Mouse (Mus musculus) bone marrow, adult 2 months (tissue): Measurements from ENCODE around the gene Usp36. TPM values are rescaled to one million over a fixed set of nuclear protein-coding genes. Genes with fewer than 3 reads are reported as not detected.

Source experiments
- H3K27ac ChIP-seq: fragments of 200-500 bp; 2 replicates; pipeline ENCODE4 v1.5.1; 2012; ENCODE audit warnings: low read depth, mild to moderate bottlenecking, control low read depth, inconsistent platforms, low read length; ENCODE audit not compliant: control insufficient read depth, poor library complexity, insufficient read depth
- H3K4me1 ChIP-seq: fragments of 200-500 bp; 2 replicates; pipeline ENCODE4 v1.6.1; 2011; ENCODE audit warnings: low read length; ENCODE audit not compliant: control insufficient read depth, insufficient read depth
- H3K4me3 ChIP-seq: fragments of 200-500 bp; replicated peaks from 2 replicates; pipeline ENCODE3; 2011; ENCODE audit warnings: mild to moderate bottlenecking, low read depth, low read length, control low read depth; ENCODE audit not compliant: control insufficient read depth
- CTCF ChIP-seq: fragments of 200-500 bp; IDR thresholded peaks from 2 replicates; pipeline ENCODE4 v1.5.1; 2011; ENCODE audit warnings: low read length, control low read depth; ENCODE audit not compliant: control insufficient read depth, insufficient read depth
- POLR2A ChIP-seq: fragments of 200-500 bp; IDR thresholded peaks from 2 replicates; pipeline ENCODE4 v1.6.1; 2011; ENCODE audit warnings: low read depth, mild to moderate bottlenecking, control low read depth, low read length, borderline replicate concordance; ENCODE audit not compliant: control insufficient read depth
- WGBS: fragments of 180-500 bp; shearing (Covaris S2); methylation state at CpG from one replicate; pipeline ENCODE4 v1.1.7; 2018; 5-methylcytosine and 5-hydroxymethylcytosine counted together
- polyA plus RNA-seq: library from polyadenylated mRNA; stranded (reverse); fragments of >200 nt; gene quantifications from 2 replicates; pipeline ENCODE4 v1.2.4, GENCODE M21; 2011; ENCODE audit warnings: low replicate concordance; ENCODE audit not compliant: missing spikeins, insufficient read depth, insufficient read length

Usp36 gene
- polyA plus RNA-seq, 1 experiment = 18.5 TPM

DNA sequence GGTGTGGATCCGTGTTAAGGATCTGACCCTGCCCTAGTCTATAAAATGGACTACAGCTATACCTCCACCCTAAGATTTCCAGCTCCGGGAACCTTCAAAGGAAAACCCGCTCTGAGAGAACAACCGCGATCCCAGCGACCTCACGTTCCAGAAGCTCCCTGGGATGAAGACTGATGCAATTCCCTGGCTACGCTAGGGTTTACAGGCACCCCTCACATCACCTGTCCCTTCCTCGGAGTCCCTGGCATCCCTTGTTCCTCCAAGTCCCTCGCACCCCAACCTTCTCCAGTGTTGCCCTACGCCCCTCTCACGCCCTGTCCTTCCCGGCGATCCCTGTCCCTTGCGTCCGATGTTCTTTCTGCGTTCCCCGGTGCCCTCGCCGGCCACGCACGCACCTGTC lies 482 bp downstream of the Usp36 start:
- H3K4me1 ChIP-seq = peaks cover 2% of the 10 kb centered on the region; the same call in 1 of the 2 replicates
- H3K4me3 ChIP-seq = peak overlapping the region; percentile 76
- peak overlapping the region; percentile 46; the same call in 1 of the 2 replicates for H3K27ac ChIP-seq
- TF ChIP-seq POLR2A (no peak), CTCF (no peak)
- WGBS = under 1% methylated on average over 22 of the region's 22 CpGs

DNA sequence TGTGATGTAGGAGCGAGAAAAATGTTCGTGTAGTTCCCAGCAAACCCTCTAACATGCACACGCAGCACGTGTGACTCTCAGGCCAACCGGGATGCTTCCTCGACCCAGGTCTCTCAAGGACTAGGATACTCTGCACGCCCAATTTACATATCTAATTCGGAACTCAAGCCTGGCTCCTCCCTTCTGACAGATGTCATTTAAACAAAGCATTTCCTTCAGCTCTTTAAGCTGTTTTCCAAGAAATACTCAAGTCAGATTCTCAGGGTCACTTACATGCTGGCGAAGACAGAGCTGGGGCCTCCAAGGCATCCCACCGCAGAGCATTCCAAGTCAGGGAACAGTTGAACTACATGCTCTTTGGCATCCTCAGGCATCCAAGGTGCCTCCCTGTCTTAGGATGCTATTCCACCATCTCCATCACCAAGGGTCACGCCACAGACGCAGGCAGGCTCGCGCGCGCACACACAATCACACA lies 970 bp downstream of the Usp36 start:
- Histone ChIP-seq H3K27ac (no peak overlapping the region), H3K4me3 (peak overlapping the region; percentile 76), H3K4me1 (peaks cover 2% of the 10 kb centered on the region; the same call in 1 of the 2 replicates)
- 2% methylated on average over 16 of the region's 16 CpGs for WGBS
- no peak for TF ChIP-seq CTCF
- no peak for TF ChIP-seq POLR2A

DNA sequence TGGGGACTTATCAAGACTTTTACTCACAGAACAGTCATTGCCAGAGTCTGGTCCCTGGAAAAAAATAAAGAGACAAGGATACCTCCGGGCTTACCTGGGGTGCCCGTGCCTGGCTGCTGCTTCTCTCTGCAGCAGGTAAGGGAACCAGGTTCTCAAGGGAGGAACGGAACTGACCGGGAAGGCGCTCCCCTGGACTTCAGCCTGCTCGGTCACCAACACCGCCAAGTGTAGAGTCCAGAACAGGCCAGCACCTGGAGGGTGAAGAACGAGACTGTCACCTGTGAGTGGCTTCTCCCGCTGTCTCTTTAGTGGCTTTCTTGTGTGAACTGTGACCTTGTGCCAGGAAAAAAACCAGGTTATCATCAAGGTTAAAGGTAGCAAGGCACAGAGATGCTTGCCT lies 2.5 kb downstream of the Usp36 start:
- 94% methylated on average over 9 of the region's 9 CpGs for WGBS
- TF ChIP-seq POLR2A (no peak), CTCF (no peak)
- H3K27ac ChIP-seq = no peak overlapping the region

DNA sequence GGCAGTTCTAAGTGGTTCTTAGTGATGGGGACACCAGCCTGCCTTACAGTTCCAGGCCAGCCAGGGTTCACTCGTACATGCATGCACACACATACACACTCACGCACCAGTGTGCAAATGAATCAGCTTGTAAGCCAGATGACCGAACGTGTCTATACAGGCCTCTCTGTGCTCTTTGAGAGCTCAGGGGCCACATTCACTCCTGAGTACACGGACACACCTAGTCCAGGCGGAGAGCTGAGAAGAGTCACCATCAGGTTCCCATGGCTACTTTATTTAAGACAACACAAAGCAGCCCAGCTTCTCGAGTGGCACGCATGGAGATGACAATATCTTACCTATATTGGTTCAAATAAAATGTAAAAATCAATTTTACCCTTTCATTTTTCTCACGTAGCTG lies 3.6 kb downstream of the Usp36 start:
- TF ChIP-seq POLR2A = no peak
- no peak for TF ChIP-seq CTCF
- Histone ChIP-seq H3K4me1 (peaks cover 2% of the 10 kb centered on the region; the same call in 1 of the 2 replicates), H3K27ac (no peak overlapping the region), H3K4me3 (no peak overlapping the region)
- WGBS = 88% methylated on average over 9 of the region's 9 CpGs

More for the DNA sequence above, 2.5 kb downstream of the Usp36 start:
- peaks cover 2% of the 10 kb centered on the region; the same call in 1 of the 2 replicates for H3K4me1 ChIP-seq
- no peak overlapping the region for H3K4me3 ChIP-seq

DNA sequence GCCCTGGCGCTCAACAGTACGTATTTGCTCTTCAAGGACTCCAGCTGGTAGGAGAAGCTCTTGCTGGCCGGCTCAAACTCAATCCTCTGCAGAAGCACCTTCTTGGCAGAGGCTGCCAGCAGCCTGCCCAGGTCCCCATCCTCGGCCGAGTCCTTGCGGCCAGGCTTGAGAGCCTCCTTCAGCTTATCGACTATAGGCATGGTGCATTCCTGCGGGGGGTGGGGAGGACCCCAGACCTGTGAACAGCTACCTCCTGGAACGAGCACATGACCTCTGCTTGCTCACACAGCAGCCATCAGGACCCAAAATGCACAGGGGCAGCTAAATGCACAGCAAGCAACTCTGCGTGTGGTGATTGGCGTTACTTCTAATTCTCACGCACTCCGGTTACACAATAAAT lies 4.3 kb downstream of the Usp36 start:
- Histone ChIP-seq H3K27ac (no peak overlapping the region), H3K4me1 (peaks cover 2% of the 10 kb centered on the region; the same call in 1 of the 2 replicates), H3K4me3 (no peak overlapping the region)
- 91% methylated on average over 13 of the region's 13 CpGs for WGBS
- no peak for TF ChIP-seq POLR2A
- TF ChIP-seq CTCF = no peak

DNA sequence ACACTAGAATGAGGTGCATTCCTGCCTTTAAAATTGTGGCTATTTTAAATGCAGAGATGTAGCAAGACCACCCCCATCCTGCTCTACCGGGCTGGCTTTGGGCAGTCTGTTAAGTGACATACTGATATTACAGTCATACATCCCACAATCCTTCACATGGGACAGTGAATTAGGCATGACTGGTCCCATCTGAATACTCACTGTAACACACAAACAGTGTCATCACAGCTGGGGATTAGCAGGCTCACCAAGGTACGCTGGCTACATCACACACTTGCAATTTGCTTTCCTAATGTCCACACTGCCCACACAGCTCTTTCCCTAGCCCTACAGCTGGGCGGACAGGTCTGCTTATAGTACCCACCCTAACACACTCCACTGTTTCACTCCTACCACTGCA lies 9.8 kb downstream of the Usp36 start:
- Histone ChIP-seq H3K4me3 (no peak overlapping the region), H3K27ac (no peak overlapping the region), H3K4me1 (no peaks in the 10 kb centered on the region; the same call in 1 of the 2 replicates)
- TF ChIP-seq CTCF (no peak), POLR2A (no peak)
- WGBS = 73% methylated on average over 3 of the region's 3 CpGs

DNA sequence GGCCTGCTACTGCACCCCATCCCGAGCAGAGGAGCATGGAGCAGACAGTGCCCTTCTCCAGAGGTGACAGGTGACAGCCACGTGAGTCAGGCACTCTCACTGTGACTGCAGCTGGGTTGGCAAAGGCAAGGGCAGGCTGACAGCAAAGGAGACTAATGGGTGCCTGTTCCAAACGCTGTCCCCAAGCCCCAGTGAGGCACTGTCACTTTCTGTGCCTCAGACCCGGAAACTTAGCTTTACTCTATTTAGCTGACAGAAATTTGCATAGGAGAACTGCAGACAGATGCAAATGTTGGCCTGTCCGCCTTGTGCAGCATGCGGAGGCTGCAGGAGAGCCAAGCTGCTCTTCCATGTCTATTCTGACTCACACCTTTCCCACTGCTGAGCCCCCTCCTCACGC lies 13.7 kb downstream of the Usp36 start:
- no peaks in the 10 kb centered on the region; the same call in 1 of the 2 replicates for H3K4me1 ChIP-seq

DNA sequence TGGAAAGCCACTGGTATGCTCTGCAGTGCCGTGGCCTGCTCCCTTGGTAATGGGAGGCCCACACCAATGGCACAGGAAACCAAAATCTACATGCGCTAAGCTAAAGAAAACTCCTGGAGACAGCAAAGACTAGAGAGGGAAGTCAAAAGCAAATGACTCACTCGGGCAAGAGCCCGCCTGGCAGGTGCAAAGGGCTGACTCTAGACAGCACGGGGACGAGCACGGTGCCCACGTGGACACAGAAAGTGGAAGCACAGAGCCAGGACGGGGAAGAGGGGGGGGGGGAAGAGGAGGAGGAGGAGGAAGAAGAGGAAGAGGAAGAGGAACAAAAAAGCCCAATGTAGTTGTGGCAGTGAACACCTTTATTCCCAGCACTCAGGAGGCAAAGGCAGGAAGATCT lies 15.0 kb downstream of the Usp36 start:
- no peak overlapping the region for H3K4me3 ChIP-seq
- 36% methylated on average over 9 of the region's 9 CpGs for WGBS
- H3K27ac ChIP-seq = peak overlapping the region; percentile 27; the same call in 1 of the 2 replicates
- H3K4me1 ChIP-seq = no peaks in the 10 kb centered on the region; the same call in 1 of the 2 replicates
- TF ChIP-seq CTCF (no peak), POLR2A (no peak)

More for the DNA sequence above, 13.7 kb downstream of the Usp36 start:
- TF ChIP-seq CTCF = no peak
- no peak for TF ChIP-seq POLR2A
- Histone ChIP-seq H3K27ac (no peak overlapping the region), H3K4me3 (no peak overlapping the region)
- WGBS = 82% methylated on average over 7 of the region's 7 CpGs

DNA sequence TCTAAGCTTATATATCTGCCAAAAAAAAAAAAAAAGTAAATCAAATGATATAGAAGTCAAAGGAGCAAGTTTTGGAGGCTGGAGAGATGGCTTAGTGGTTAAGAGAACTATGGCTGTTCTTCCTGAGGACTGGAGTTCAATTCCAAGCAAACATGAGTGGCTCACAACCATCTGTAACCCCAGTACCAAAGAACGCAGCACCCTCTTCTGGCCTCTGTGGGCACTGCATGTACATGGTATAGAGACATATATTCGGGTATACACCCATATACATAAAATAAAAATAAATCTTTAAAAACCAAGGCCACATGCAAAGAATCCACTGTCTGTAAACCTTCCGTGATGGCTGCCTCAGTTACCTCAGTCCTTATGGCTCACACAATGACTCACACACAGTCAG lies 20.2 kb downstream of the Usp36 start:
- WGBS = 88% methylated on average over 3 of the region's 3 CpGs
- no peaks in the 10 kb centered on the region; the same call in 1 of the 2 replicates for H3K4me1 ChIP-seq
- no peak overlapping the region for H3K27ac ChIP-seq
- TF ChIP-seq CTCF (peak; percentile 45), POLR2A (no peak)
- H3K4me3 ChIP-seq = no peak overlapping the region
